Mouse (Mus musculus) small intestine, adult 2 months (tissue): ENCODE measurements around the gene Lemd1. TPM values are rescaled to one million over a fixed set of nuclear protein-coding genes. Genes with fewer than 3 reads are reported as not detected.

Experiments
- H3K27ac ChIP-seq: fragments of 200-500 bp; 2 replicates; pipeline ENCODE4 v1.5.1; 2012; ENCODE audit warnings: low read depth, low read length, control low read depth, inconsistent platforms; ENCODE audit not compliant: insufficient read depth
- H3K27me3 ChIP-seq: fragments of 200-500 bp; 2 replicates; pipeline ENCODE4 v1.6.1; 2012; ENCODE audit warnings: mild to moderate bottlenecking, moderate library complexity, low read length, inconsistent platforms; ENCODE audit not compliant: control insufficient read depth, insufficient read depth
- H3K36me3 ChIP-seq: fragments of 200-500 bp; 2 replicates; pipeline ENCODE4 v1.6.1; 2012; ENCODE audit warnings: mild to moderate bottlenecking, low read length, control low read depth, inconsistent platforms; ENCODE audit not compliant: control insufficient read depth, insufficient read depth
- H3K4me1 ChIP-seq: fragments of 200-500 bp; 2 replicates; pipeline ENCODE4 v1.6.1; 2012; ENCODE audit warnings: low read length, inconsistent platforms, mixed read lengths; ENCODE audit not compliant: control insufficient read depth, insufficient read depth, insufficient read length
- H3K4me3 ChIP-seq: fragments of 200-500 bp; 2 replicates; pipeline ENCODE4 v1.5.1; 2012; ENCODE audit warnings: low read depth, mild to moderate bottlenecking, control low read depth, inconsistent platforms, low read length, moderate library complexity
- CTCF ChIP-seq: fragments of 200-500 bp; IDR thresholded peaks from 2 replicates; pipeline ENCODE4 v1.5.1; 2012; ENCODE audit warnings: low read depth, mild to moderate bottlenecking, control low read depth, inconsistent platforms, low read length, moderate library complexity, mixed read lengths; ENCODE audit not compliant: insufficient replicate concordance, insufficient read length; ENCODE audit errors: extremely low read depth
- POLR2A ChIP-seq: fragments of 200-500 bp; IDR thresholded peaks from 2 replicates; pipeline ENCODE4 v1.6.1; 2012; ENCODE audit warnings: low read depth, mild to moderate bottlenecking, control low read depth, inconsistent platforms, low read length, moderate library complexity
- WGBS: fragments of 180-500 bp; shearing (Covaris S2); methylation state at CpG from one replicate; pipeline ENCODE4 v1.1.7; 2018; 5-methylcytosine and 5-hydroxymethylcytosine counted together
- polyA plus RNA-seq: library from polyadenylated mRNA; depleted of rRNA; stranded (reverse); fragments of >200 nt; gene quantifications from 2 replicates; pipeline ENCODE4 v1.2.3, GENCODE M21; 2012; rRNA removed

Gene Lemd1
- 0.09 and 0.10 TPM in 2 replicates for polyA plus RNA-seq

DNA sequence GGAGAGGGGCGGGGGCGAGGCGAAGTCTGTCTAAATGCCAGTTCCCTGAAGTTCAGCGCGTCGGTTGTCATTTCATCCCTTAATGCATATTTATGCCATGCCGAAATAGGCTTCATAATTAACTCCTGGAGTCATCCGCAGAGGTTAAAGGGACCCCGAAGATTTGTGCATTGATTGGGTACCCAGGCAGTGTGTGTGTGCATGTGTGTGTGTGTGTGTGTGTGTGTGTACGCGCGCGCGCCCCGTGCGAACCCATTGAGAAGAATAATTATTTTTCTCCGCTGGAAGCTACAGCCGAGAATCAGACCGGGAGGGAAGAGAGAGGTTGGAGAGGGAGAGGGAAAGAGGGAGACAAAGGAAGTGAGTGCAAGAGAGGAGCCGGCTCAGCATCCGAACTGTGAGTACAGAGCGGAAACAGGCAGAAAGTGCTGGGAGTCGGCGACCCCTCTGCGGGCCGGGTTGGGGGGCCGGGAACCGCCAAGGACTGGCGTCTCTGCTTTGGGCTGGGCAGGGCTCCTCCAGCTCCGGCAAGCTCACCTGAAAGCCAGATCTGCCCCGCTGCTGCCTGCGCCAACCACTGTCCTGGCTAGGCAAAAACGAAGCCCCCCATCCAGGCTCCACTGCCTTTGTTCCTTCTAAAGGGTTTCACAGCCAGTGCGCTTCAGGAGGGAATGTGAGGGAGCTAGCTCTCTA is at the start of gene Lemd1, which contains the start of gene AC124108.1:
Lemd1 (plus strand) TSS at position 339 of the 693 bp plus-strand sequence.
AC124108.1 (plus strand) TSS at position 365 of the 693 bp plus-strand sequence.
- TF ChIP-seq CTCF (no peak), POLR2A (no peak)
- peaks cover 58% of the 10 kb centered on the region for H3K27me3 ChIP-seq
- no peaks in the 10 kb centered on the region for H3K4me1 ChIP-seq
- 2% methylated on average over 34 of the region's 34 CpGs for WGBS
- H3K27ac ChIP-seq = no peak within 1 kb of the TSS
- peak within 1 kb of the TSS; percentile 59 for H3K4me3 ChIP-seq
- no peaks in the 10 kb centered on the region for H3K36me3 ChIP-seq

- no peaks in the 10 kb centered on the region for H3K27me3 ChIP-seq
- H3K27ac ChIP-seq = no peak overlapping the region
- 89% methylated on average over 13 of the region's 13 CpGs for WGBS
- TF ChIP-seq POLR2A = no peak
- TF ChIP-seq CTCF = no peak
- no peak overlapping the region for H3K4me3 ChIP-seq
- H3K36me3 ChIP-seq = no peaks in the 10 kb centered on the region
- peaks cover 10% of the 10 kb centered on the region; the same call in 1 of the 2 replicates for H3K4me1 ChIP-seq
Measured at GRCm38 (mm10) chr1:132141753-132142152, 49.5 kb upstream of the Lemd1 start.

- WGBS = 45% methylated on average over 5 of the region's 5 CpGs
- TF ChIP-seq CTCF = no peak
- no peak for TF ChIP-seq POLR2A
Measured at GRCm38 (mm10) chr1:132143079-132143478, 48.2 kb upstream of the Lemd1 start.

DNA sequence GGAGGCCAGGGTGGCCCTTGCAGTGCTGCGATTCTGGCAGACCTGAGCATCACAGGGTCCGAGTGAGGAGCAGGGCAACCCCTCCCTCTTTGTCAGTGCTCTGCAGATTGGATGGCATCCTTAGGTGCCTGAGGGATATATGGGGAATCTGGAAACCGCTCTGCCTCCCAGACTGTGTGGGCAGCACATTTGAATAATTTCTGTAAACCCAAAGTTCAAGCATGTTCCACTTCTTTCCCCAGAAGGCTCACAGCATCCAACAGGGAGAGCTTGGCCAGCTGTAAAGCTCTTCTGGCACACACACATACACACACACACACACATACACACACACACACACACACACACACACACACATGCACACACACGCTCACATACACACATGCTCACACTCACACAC is 47.5 kb upstream of the Lemd1 start:
- 80% methylated on average over 4 of the region's 4 CpGs for WGBS

More at GRCm38 (mm10) chr1:132143079-132143478, 48.2 kb upstream of the Lemd1 start:
- Histone ChIP-seq H3K27me3 (no peaks in the 10 kb centered on the region), H3K27ac (no peak overlapping the region), H3K4me3 (no peak overlapping the region), H3K4me1 (peaks cover 10% of the 10 kb centered on the region; the same call in 1 of the 2 replicates), H3K36me3 (no peaks in the 10 kb centered on the region)

GRCm38 (mm10) chr1:132144223-132144622 is 47.0 kb upstream of the Lemd1 start:
- 53% methylated on average over 2 of the region's 2 CpGs for WGBS

More for the DNA sequence above, 47.5 kb upstream of the Lemd1 start:
- H3K36me3 ChIP-seq = no peaks in the 10 kb centered on the region
- H3K27me3 ChIP-seq = no peaks in the 10 kb centered on the region
- no peak overlapping the region for H3K4me3 ChIP-seq
- H3K4me1 ChIP-seq = peaks cover 8% of the 10 kb centered on the region; the same call in 1 of the 2 replicates
- no peak overlapping the region for H3K27ac ChIP-seq
- TF ChIP-seq CTCF = no peak
- no peak for TF ChIP-seq POLR2A

GRCm38 (mm10) chr1:132144837-132145236 is 46.4 kb upstream of the Lemd1 start:
- peaks cover 12% of the 10 kb centered on the region for H3K4me1 ChIP-seq
- TF ChIP-seq CTCF (no peak), POLR2A (no peak)
- WGBS = 85% methylated on average over 3 of the region's 3 CpGs

More at GRCm38 (mm10) chr1:132144223-132144622, 47.0 kb upstream of the Lemd1 start:
- Histone ChIP-seq H3K27ac (no peak overlapping the region), H3K4me1 (peaks cover 9% of the 10 kb centered on the region; the same call in 1 of the 2 replicates), H3K36me3 (no peaks in the 10 kb centered on the region), H3K4me3 (no peak overlapping the region), H3K27me3 (no peaks in the 10 kb centered on the region)
- TF ChIP-seq POLR2A (no peak), CTCF (no peak)

GRCm38 (mm10) chr1:132145973-132146685 is 45.1 kb upstream of the Lemd1 start:
- H3K27me3 ChIP-seq = no peaks in the 10 kb centered on the region
- no peak overlapping the region for H3K27ac ChIP-seq
- H3K36me3 ChIP-seq = no peaks in the 10 kb centered on the region
- WGBS = 71% methylated on average over 8 of the region's 8 CpGs
- H3K4me3 ChIP-seq = no peak overlapping the region
- H3K4me1 ChIP-seq = peaks cover 14% of the 10 kb centered on the region
- TF ChIP-seq POLR2A = no peak
- no peak for TF ChIP-seq CTCF

More at GRCm38 (mm10) chr1:132144837-132145236, 46.4 kb upstream of the Lemd1 start:
- Histone ChIP-seq H3K4me3 (no peak overlapping the region), H3K27me3 (no peaks in the 10 kb centered on the region), H3K27ac (no peak overlapping the region), H3K36me3 (no peaks in the 10 kb centered on the region)
